Mouse (Mus musculus): Measurements from ENCODE around the gene Slc25a45. TPM values are rescaled to one million over a fixed set of nuclear protein-coding genes. Genes with fewer than 3 reads are reported as not detected.
A peak's percentile ranks its signal among the peaks of the same experiment; 100 is the strongest.

The Slc25a45 gene
- polyA plus RNA-seq, 1 experiment from 2014 or later, result 2.3 TPM

DNA sequence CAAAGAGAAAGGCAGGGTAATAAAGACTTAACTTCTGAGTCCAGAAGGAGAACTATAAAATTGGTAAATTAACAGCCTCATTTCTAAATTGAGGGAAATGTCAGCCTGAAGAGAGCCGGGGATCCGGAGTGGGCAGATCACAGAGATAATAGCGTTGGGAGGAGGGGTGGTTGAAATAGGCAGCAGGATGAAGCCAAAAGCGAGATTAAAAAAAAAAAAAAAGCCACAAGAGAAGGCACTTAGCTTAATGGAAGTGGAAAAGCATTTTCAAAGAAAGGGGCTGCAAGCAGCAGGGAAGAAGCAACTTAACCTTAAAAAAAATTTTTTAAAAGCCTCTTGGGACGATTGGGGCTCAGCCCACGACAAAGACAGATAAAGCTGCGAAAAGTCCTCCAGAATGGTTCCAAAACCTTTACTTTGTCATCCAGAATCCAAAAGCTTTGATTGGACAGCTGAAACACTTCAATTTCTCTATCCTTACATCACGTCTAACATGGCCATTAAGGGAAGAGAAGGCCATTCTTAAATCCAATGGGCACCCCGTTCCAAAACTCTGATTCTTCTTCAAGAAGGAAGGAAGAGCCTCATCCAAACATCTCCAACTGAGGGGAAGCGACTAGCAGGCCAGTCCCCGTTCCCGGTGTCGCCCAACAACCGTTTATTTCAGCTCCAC lies 34.0 kb downstream of the Slc25a45 start:
- Histone ChIP-seq H3K4me2 (peak overlapping the region; percentile 64), H3K9ac (ENCODE audit: low read depth, low read length) (peak overlapping the region; percentile 99), H3K36me3 (ENCODE audit: control insufficient read depth, insufficient read depth, low read length) (peaks cover 6% of the 10 kb centered on the region; the same call in 1 of the 2 replicates), H3K9me3 (replicated peaks; ENCODE audit: control insufficient read depth, low read length) (no peaks in the 10 kb centered on the region), H3K27me3 (ENCODE audit: control insufficient read depth, insufficient read depth, low read length) (no peaks in the 10 kb centered on the region), H3K4me3 (ENCODE audit: low read depth, low read length) (peak overlapping the region; percentile 99), H3K27ac (ENCODE audit: low read depth, low read length) (peak overlapping the region; percentile 89), H3K4me1 (ENCODE audit: control insufficient read depth, insufficient read depth, low read length) (peaks cover 18% of the 10 kb centered on the region)
- 6% methylated on average over 14 of the region's 14 CpGs for WGBS (ENCODE audit: insufficient replicate concordance)
- ATAC-seq (replicated peaks; ENCODE audit: insufficient number of reproducible peaks, low FRiP score, low TSS enrichment), result no peak

DNA sequence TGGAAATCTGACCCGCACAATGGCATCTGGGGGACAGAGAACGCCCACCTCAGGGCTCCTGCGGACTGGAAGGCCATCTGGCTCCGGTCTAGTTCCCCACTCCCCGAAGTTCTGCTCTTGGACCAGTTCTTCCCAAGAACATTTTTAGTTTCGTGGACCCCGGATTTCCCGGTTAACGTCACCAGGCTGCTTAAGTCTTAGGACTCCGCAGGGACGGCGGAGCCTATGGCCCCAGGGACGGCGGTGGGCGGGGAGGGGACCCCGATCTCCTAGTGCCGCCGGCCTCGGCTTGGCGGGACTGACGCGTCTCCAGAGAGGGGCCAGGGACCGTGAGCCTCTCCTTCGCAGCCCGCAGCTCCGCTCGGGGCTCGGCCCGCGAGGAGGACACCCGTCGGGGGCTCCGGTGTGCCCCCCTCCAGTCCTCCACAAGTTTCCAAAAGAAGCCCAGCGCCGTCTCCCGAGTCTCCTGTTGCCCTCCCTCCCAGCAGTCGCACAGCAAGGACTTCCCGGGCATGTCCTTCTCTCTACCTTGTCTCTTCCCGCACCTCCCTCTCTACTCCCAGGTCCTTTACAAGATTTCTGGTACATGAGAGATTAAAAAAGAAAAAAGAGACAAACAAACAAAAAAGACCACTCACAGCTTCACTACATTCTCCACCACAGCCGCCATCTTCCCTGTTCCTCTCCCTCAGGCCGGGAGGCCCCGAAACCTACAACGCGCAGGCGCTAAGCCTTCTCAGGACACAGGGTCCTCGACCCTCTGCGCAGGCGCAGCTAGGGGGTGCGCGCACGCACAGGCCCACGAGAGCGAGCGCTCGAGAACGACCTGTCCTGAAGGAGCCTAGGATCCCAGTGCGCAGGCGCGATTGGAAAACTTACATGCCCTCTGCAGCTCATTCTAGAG lies 34.7 kb downstream of the Slc25a45 start:
- Histone ChIP-seq H3K9ac (ENCODE audit: low read depth, low read length) (peak overlapping the region; percentile 99), H3K27ac (ENCODE audit: low read depth, low read length) (peak overlapping the region; percentile 89), H3K4me2 (peak overlapping the region; percentile 64), H3K27me3 (ENCODE audit: control insufficient read depth, insufficient read depth, low read length) (no peaks in the 10 kb centered on the region), H3K4me1 (ENCODE audit: control insufficient read depth, insufficient read depth, low read length) (peaks cover 18% of the 10 kb centered on the region), H3K36me3 (ENCODE audit: control insufficient read depth, insufficient read depth, low read length) (peaks cover 3% of the 10 kb centered on the region; the same call in 1 of the 2 replicates), H3K4me3 (ENCODE audit: low read depth, low read length) (peak overlapping the region; percentile 99), H3K9me3 (replicated peaks; ENCODE audit: control insufficient read depth, low read length) (no peaks in the 10 kb centered on the region)
- ATAC-seq (replicated peaks; ENCODE audit: insufficient number of reproducible peaks, low FRiP score, low TSS enrichment), result peak; percentile 91
- under 1% methylated on average over 59 of the region's 59 CpGs for WGBS (ENCODE audit: insufficient replicate concordance)

DNA sequence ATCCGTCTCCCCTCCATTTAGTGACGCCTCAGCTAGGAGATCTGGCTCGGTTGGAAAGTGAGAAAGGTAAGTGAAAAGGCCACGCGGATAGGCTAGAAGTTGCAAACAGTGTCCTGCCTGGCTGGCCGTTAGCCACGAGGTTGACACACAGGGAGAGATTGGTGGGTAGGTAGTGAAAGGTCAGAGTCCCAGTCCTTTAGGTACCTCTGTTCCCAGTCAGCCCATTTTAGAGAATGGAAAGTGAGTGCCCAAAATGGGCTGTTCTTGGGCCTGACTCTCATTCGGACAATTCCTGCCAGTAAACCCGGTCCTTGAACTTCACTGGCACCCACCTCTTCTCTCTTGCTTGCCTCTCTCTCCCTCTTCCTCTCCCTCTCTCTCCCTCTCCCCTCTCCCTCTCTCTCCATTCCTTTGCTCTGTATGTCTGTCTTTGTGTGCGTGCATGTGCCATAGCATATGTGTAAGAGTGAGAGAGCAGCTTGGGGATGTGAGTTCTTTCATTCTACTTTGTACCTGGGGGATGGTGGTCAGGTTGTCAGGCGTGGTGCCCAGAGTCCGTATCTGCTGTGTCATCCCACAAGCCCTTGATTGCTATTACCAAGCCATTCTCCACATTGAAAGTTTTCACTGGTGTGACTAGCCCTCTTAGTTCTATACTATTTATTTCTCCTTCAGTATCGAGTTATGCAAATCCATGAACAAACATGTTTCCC lies 35.6 kb downstream of the Slc25a45 start, which contains the start of gene Dpf2:
TSS of gene Dpf2 (minus strand) at position 4 of the 713 bp plus-strand sequence.
- H3K9ac ChIP-seq (ENCODE audit: low read depth, low read length), result peak within 1 kb of the TSS; percentile 99
- H3K36me3 ChIP-seq (ENCODE audit: control insufficient read depth, insufficient read depth, low read length), result peaks cover 11% of the 10 kb centered on the region
- H3K27ac ChIP-seq (ENCODE audit: low read depth, low read length), result peak within 1 kb of the TSS; percentile 89
- peaks cover 18% of the 10 kb centered on the region for H3K4me1 ChIP-seq (ENCODE audit: control insufficient read depth, insufficient read depth, low read length)
- WGBS (ENCODE audit: insufficient replicate concordance), result 20% methylated on average over 13 of the region's 13 CpGs
- ATAC-seq (replicated peaks; ENCODE audit: insufficient number of reproducible peaks, low FRiP score, low TSS enrichment), result no peak
- peak within 1 kb of the TSS; percentile 99 for H3K4me3 ChIP-seq (ENCODE audit: low read depth, low read length)
- H3K4me2 ChIP-seq, result peak within 1 kb of the TSS; percentile 64
- H3K9me3 ChIP-seq (replicated peaks; ENCODE audit: control insufficient read depth, low read length), result no peaks in the 10 kb centered on the region
- H3K27me3 ChIP-seq (ENCODE audit: control insufficient read depth, insufficient read depth, low read length), result no peaks in the 10 kb centered on the region

DNA sequence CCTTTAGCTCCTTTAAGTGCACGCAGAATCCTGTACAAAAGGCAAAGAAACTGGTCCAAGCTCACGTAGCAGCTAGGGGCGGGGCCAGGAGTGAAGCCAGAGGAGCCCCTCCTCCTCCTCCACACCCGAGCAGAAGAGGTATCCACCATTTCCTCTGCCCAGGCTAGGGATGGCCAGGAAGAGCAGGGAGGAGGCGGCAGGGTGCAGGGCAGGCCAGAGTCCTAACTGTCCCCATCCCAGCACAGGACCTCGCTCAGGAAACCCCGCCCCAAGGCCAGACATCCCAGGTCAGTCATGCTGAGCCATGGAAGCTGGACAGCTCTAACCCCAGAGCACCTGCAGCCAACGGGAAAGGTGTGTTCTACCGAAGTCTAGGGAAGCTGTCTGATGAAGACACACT lies 44.1 kb downstream of the Slc25a45 start:
- Histone ChIP-seq H3K27me3 (ENCODE audit: control insufficient read depth, insufficient read depth, low read length) (no peaks in the 10 kb centered on the region), H3K27ac (ENCODE audit: low read depth, low read length) (no peak overlapping the region), H3K36me3 (ENCODE audit: control insufficient read depth, insufficient read depth, low read length) (peaks cover 11% of the 10 kb centered on the region), H3K4me3 (ENCODE audit: low read depth, low read length) (peak overlapping the region; percentile 17), H3K9me3 (replicated peaks; ENCODE audit: control insufficient read depth, low read length) (no peaks in the 10 kb centered on the region), H3K4me2 (peak overlapping the region; percentile 45), H3K9ac (ENCODE audit: low read depth, low read length) (peak overlapping the region; percentile 1; the same call in 1 of the 2 replicates), H3K4me1 (ENCODE audit: control insufficient read depth, insufficient read depth, low read length) (peaks cover 18% of the 10 kb centered on the region)
- WGBS (ENCODE audit: insufficient replicate concordance), result 14% methylated on average over 9 of the region's 9 CpGs
- ATAC-seq (replicated peaks; ENCODE audit: insufficient number of reproducible peaks, low FRiP score, low TSS enrichment), result no peak

DNA sequence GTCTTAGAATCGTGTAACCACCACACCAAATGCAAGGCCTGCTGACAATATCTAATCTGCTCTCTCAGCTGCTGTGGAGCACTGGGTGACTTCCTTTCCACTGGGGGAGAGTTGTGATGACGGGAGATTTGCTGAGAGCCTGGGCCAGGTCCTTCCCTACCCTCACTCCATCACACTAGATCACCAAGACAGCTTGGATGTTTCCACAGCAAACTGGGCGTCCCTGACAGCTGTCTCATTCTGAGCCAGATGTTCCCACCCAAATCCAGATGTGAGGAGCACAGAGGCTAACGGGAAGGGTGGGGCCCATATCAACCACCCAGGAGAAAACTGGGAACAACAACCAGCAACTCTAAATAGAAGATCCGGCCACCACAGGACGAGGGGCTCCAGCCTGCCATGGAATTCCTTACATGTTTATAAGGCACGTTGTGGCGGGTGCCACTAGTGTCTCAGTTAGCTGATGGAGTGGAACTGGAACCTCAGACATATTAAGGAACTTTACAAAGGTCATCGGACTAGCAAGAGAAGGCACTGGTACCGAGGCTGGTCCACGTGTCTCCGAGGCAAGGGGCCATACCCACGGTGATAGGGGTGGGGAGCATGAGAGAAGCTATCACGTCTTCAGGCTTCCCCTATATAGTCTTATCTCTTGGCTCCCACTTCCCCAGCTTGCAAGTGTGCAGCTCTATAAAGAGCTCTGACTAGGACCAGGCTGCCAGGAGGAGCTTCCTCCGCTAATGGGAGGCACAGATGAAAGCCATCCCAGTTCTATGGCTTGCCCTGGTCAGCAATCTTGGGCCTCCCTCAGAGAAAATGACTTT lies 44.7 kb downstream of the Slc25a45 start:
- Histone ChIP-seq H3K4me2 (peak overlapping the region; percentile 45), H3K36me3 (ENCODE audit: control insufficient read depth, insufficient read depth, low read length) (peaks cover 9% of the 10 kb centered on the region), H3K9ac (ENCODE audit: low read depth, low read length) (peak overlapping the region; percentile 43), H3K9me3 (replicated peaks; ENCODE audit: control insufficient read depth, low read length) (no peaks in the 10 kb centered on the region), H3K27ac (ENCODE audit: low read depth, low read length) (peak overlapping the region; percentile 30; the same call in 1 of the 2 replicates), H3K4me1 (ENCODE audit: control insufficient read depth, insufficient read depth, low read length) (peaks cover 18% of the 10 kb centered on the region), H3K27me3 (ENCODE audit: control insufficient read depth, insufficient read depth, low read length) (no peaks in the 10 kb centered on the region), H3K4me3 (ENCODE audit: low read depth, low read length) (peak overlapping the region; percentile 17)
- no peak for ATAC-seq (replicated peaks; ENCODE audit: insufficient number of reproducible peaks, low FRiP score, low TSS enrichment)
- WGBS (ENCODE audit: insufficient replicate concordance), result 38% methylated on average over 15 of the region's 15 CpGs

DNA sequence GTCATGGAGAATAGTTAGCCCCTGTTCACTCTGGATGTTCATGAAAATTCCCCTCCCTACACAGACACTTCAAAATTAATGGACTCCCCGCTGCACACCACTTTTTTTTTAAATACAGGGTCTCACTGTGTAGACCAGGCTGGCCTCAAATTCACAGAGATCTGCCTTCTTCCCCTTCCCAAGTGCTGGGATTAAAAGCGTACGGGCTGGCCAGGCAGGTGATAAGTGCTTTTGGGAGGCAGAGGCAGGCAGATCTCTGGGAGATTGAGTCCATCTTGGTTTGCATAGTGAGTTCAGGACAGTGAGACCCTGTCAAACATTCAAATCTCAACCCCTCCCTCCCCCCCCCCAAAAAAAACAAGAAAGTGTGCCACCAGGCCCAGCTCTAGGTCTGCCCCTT lies 45.4 kb downstream of the Slc25a45 start:
- Histone ChIP-seq H3K27me3 (ENCODE audit: control insufficient read depth, insufficient read depth, low read length) (no peaks in the 10 kb centered on the region), H3K4me3 (ENCODE audit: low read depth, low read length) (0 out of 2 replicates have a peak overlapping the region, but pooled peaks have one; percentile 5), H3K9ac (ENCODE audit: low read depth, low read length) (peak overlapping the region; percentile 43; the same call in 1 of the 2 replicates), H3K9me3 (replicated peaks; ENCODE audit: control insufficient read depth, low read length) (no peaks in the 10 kb centered on the region), H3K27ac (ENCODE audit: low read depth, low read length) (no peak overlapping the region), H3K4me1 (ENCODE audit: control insufficient read depth, insufficient read depth, low read length) (peaks cover 18% of the 10 kb centered on the region), H3K4me2 (peak overlapping the region; percentile 12), H3K36me3 (ENCODE audit: control insufficient read depth, insufficient read depth, low read length) (peaks cover 3% of the 10 kb centered on the region)
- ATAC-seq (replicated peaks; ENCODE audit: insufficient number of reproducible peaks, low FRiP score, low TSS enrichment), result no peak
- WGBS (ENCODE audit: insufficient replicate concordance), result 89% methylated on average over 3 of the region's 3 CpGs

DNA sequence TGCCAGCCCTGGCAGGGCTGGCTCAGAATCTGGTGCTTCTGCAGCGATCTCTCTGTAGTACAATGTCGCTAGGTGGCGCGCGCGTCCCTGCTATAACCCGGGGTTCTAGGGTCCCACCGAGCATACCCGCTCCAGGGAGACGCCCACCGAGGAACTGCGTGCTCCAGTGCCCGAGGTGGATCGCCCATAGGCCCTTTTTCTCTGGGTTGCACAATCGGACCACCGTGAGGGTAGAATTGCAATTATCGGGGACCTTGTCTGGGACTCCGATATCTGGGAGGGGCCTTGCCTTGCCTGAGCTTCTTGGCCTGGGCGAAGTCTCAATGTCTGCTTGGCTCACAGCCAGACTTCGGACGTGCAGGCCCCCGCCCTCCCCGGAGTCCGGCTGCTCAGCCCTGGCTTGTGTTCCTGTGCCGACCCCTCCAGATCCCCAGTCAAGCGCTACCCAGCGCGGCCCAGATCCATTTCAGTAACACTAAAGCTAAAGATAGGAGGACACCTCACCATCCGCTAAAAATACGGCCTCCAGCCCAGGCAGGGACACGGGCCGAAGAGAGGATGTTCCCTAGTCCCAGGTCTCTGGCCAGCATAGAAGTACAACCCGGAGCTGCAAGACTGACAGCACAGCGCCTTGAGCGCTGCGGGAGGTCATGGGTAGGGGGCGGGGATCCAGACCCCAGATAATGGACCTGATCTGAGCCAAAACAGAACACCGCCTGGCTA lies 46.5 kb downstream of the Slc25a45 start:
- ATAC-seq (replicated peaks; ENCODE audit: insufficient number of reproducible peaks, low FRiP score, low TSS enrichment), result peak; percentile 67
- peak overlapping the region; percentile 71 for H3K4me3 ChIP-seq (ENCODE audit: low read depth, low read length)
- H3K4me1 ChIP-seq (ENCODE audit: control insufficient read depth, insufficient read depth, low read length), result peaks cover 21% of the 10 kb centered on the region
- H3K27me3 ChIP-seq (ENCODE audit: control insufficient read depth, insufficient read depth, low read length), result no peaks in the 10 kb centered on the region
- peak overlapping the region; percentile 83 for H3K27ac ChIP-seq (ENCODE audit: low read depth, low read length)
- H3K4me2 ChIP-seq, result peak overlapping the region; percentile 93
- H3K36me3 ChIP-seq (ENCODE audit: control insufficient read depth, insufficient read depth, low read length), result no peaks in the 10 kb centered on the region
- under 1% methylated on average over 38 of the region's 38 CpGs for WGBS (ENCODE audit: insufficient replicate concordance)
- peak overlapping the region; percentile 70 for H3K9ac ChIP-seq (ENCODE audit: low read depth, low read length)
- no peaks in the 10 kb centered on the region for H3K9me3 ChIP-seq (replicated peaks; ENCODE audit: control insufficient read depth, low read length)

All from heart, embryonic 11.5 days (tissue).